Mouse (Mus musculus): ENCODE data around the gene Sytl5.
A peak's percentile ranks its signal among the peaks of the same experiment; 100 is the strongest.

The Sytl5 gene

GRCm38 (mm10) chrX:9885322-9885721, at the start of gene Sytl5:
Sytl5 (plus strand) TSS chrX:9885622.
- DNase-seq (ENCODE audit: low spot score), result no peak

GRCm38 (mm10) chrX:9846628-9847027, 38.8 kb upstream of the Sytl5 start, which contains the start of gene Hypm:
Hypm (plus strand) TSS chrX:9846928.
- DNase-seq (ENCODE audit: low spot score), result no peak

GRCm38 (mm10) chrX:9849403-9849802, 36.0 kb upstream of the Sytl5 start, which contains the start of gene H2al3:
H2al3 (plus strand) TSS chrX:9849703.
- DNase-seq (ENCODE audit: low spot score), result no peak

GRCm38 (mm10) chrX:9861859-9862258, 23.6 kb upstream of the Sytl5 start:
- no peak for DNase-seq (ENCODE audit: low spot score)

GRCm38 (mm10) chrX:9875519-9875918, 9.9 kb upstream of the Sytl5 start:
- DNase-seq (ENCODE audit: low spot score), result no peak

GRCm38 (mm10) chrX:9909572-9909971, 24.1 kb downstream of the Sytl5 start:
- DNase-seq (ENCODE audit: low spot score), result no peak

GRCm38 (mm10) chrX:9933839-9934238, 48.4 kb downstream of the Sytl5 start:
- DNase-seq (ENCODE audit: low spot score), result no peak

GRCm38 (mm10) chrX:9984094-9984669, 98.8 kb downstream of the Sytl5 start:
- no peak for DNase-seq (ENCODE audit: low spot score)

- no peak for DNase-seq (ENCODE audit: low spot score)
Observed at GRCm38 (mm10) chrX:10000718-10001117, 115.3 kb downstream of the Sytl5 start.

- peak; percentile 22 for DNase-seq (ENCODE audit: low spot score)
Observed at GRCm38 (mm10) chrX:10005946-10006345, 120.5 kb downstream of the Sytl5 start.

GRCm38 (mm10) chrX:10007675-10008270, 122.4 kb downstream of the Sytl5 start:
- DNase-seq (ENCODE audit: low spot score), result no peak

- no peak for DNase-seq (ENCODE audit: low spot score)
Observed at GRCm38 (mm10) chrX:10010202-10010601, 124.8 kb downstream of the Sytl5 start.

- DNase-seq (ENCODE audit: low spot score), result peak; percentile 42
Observed at GRCm38 (mm10) chrX:10034666-10035065, 149.2 kb downstream of the Sytl5 start.

Measured in adipocyte (in vitro differentiated cells).